Mouse (Mus musculus) lung, postnatal 0 days (tissue): ENCODE measurements at regions not wholly inside any gene's neighbourhood (a gene's known extent, or its start where the extent isn't known, plus 50 kb on each side); places are given as distances from the start of the nearest gene placed in this dataset.
"Not testable (repeated sequence)": the region's sequence is repeated elsewhere in the genome, so short reads cannot be mapped to it uniquely, and the experiment has no call there.

Experiments used
- CTCF ChIP-seq: IDR thresholded peaks from 2 replicates; pipeline ENCODE4 v1.5.1; 2016; ENCODE audit warnings: antibody characterized with exemption, mild to moderate bottlenecking
- EP300 ChIP-seq: IDR thresholded peaks from 2 replicates; pipeline ENCODE4 v1.6.1; 2016; ENCODE audit warnings: antibody characterized with exemption, mild to moderate bottlenecking, control low read depth

- TF ChIP-seq EP300, CTCF: not testable (repeated sequence)
These were observed 78.4 kb upstream of the Adtrp start for GRCm38 (mm10) chr13:41925851-41926250.
